Mouse (Mus musculus) midbrain, embryonic 11.5 days (tissue): ENCODE results near the gene Calcr. TPM values are rescaled to one million over a fixed set of nuclear protein-coding genes. Genes with fewer than 3 reads are reported as not detected.
"Not testable (repeated sequence)": the region's sequence is repeated elsewhere in the genome, so short reads cannot be mapped to it uniquely, and the experiment has no call there.

Source experiments
- ATAC-seq: fragments of 200-750 bp; cut with Nextera tagmentation; 2 replicates; pipeline ENCODE4 v1.8.0; 2017; ENCODE audit warnings: moderate TSS enrichment, moderate library complexity; ENCODE audit not compliant: low FRiP score
- DNase-seq: peaks from one replicate; pipeline ENCODE4 v3.0.0; 2015; ENCODE audit warnings: low spot score; ENCODE audit errors: missing footprints
- H3K27ac ChIP-seq: fragments of 300-500 bp; sonication (generic); 2 replicates; pipeline ENCODE4 v1.5.1; 2014; ENCODE audit warnings: low read depth, low read length
- H3K27me3 ChIP-seq: fragments of 300-500 bp; sonication (generic); 2 replicates; pipeline ENCODE4 v1.6.1; 2014; ENCODE audit warnings: mild to moderate bottlenecking, low read length, moderate library complexity, mixed read lengths; ENCODE audit not compliant: control insufficient read depth, insufficient read depth
- H3K36me3 ChIP-seq: fragments of 300-500 bp; sonication (generic); 2 replicates; pipeline ENCODE4 v1.6.1; 2014; ENCODE audit warnings: mild to moderate bottlenecking, low read length, moderate library complexity, mixed read lengths; ENCODE audit not compliant: control insufficient read depth, insufficient read depth
- H3K4me1 ChIP-seq: fragments of 300-500 bp; sonication (generic); 2 replicates; pipeline ENCODE4 v1.6.1; 2014; ENCODE audit warnings: low read length; ENCODE audit not compliant: control insufficient read depth, insufficient read depth
- H3K4me2 ChIP-seq: fragments of 300-500 bp; sonication (generic); 2 replicates; pipeline ENCODE4 v1.6.1; 2014; ENCODE audit warnings: mild to moderate bottlenecking, moderate library complexity
- H3K4me3 ChIP-seq: fragments of 300-500 bp; sonication (generic); 2 replicates; pipeline ENCODE4 v1.5.1; 2014; ENCODE audit warnings: low read depth, low read length
- H3K9ac ChIP-seq: fragments of 300-500 bp; sonication (generic); 2 replicates; pipeline ENCODE4 v1.6.1; 2014; ENCODE audit warnings: low read length
- H3K9me3 ChIP-seq: fragments of 300-500 bp; sonication (generic); 2 replicates; pipeline ENCODE4 v1.6.1; 2016; ENCODE audit warnings: low read length; ENCODE audit not compliant: control insufficient read depth
- WGBS: fragments of 180-500 bp; shearing (Covaris S2); extraction: QIAGEN DNeasy Blood & Tissue Kit; methylation state at CpG from one replicate; pipeline ENCODE4 v1.1.7; 2014; 5-methylcytosine and 5-hydroxymethylcytosine counted together
- microRNA counts: library from miRNA; unstranded; fragments of <30 nt; microRNA quantifications from one replicate; lab custom pipeline; 2015
- microRNA-seq: library from miRNA; unstranded; fragments of <30 nt; microRNA quantifications from one replicate; pipeline ENCODE4, GENCODE M21; 2017
- polyA plus RNA-seq: library from polyadenylated mRNA; unstranded; fragments of >200 nt; fragmentation: Nextera tagmentation; extraction: Ambion mirVana; gene quantifications from 2 replicates; pipeline ENCODE4 v1.2.1, GENCODE M21; 2014

The Calcr gene
- polyA plus RNA-seq, 1 experiment from 2014 or later: 0.82 TPM

GRCm38 (mm10) chr6:3730246-3730867, 34.2 kb downstream of the Calcr start:
- H3K4me3 ChIP-seq: no peak overlapping the region
- ATAC-seq: no peak
- H3K9ac ChIP-seq: no peak overlapping the region
- 83% methylated on average over 4 of the region's 4 CpGs for WGBS
- H3K4me1 ChIP-seq: no peaks in the 10 kb centered on the region
- no peak overlapping the region for H3K4me2 ChIP-seq
- H3K27me3 ChIP-seq: no peaks in the 10 kb centered on the region
- no peak for DNase-seq
- no peaks in the 10 kb centered on the region for H3K36me3 ChIP-seq
- no peaks in the 10 kb centered on the region for H3K9me3 ChIP-seq
- no peak overlapping the region for H3K27ac ChIP-seq

DNA sequence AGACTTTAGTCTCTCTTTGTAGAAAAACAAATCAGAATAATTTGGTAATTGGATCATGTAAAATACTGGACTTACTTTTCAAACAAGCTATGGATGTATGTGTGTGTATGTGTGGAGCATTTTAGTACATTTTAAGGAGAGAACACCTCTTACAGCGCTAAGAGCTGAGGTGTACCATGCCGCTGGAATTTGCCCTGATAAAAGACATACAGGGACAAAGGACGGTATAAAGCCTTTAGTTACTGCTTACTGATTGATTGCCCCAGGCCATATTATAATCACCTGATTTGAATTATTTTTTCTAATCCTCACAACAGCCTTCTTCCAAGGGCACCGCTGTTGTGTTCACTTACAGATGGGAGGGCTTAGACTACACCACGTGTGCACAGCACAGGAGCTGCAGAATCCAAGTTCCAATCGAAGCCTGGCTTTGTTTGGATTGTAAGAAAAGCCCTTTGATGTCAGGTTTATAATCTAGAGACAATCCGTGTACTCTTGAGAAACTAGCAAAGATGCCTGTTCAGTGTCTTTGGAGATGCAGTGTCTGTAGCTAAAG, 76.3 kb downstream of the Calcr start:
- H3K9ac ChIP-seq: no peak overlapping the region
- WGBS: 72% methylated on average over 7 of the region's 7 CpGs

DNA sequence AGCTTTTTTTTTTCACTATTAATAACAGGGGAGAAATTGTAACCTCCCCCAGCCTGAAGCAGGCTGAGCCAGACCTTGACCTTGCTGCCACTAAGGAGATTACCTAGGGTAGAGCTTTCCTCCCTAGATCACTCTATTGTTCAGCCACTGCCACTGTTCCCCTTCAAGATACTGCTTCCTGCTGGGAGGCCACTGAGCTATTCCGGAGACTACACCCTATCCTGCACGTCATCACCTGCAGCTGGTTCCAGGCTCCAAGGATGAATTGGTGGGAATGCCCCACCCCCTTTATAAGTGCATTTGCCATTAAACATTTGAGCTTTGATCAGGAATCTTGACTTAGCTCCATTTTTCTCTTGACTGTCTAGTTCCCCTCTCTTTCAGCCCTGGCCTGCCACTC, 86.2 kb downstream of the Calcr start:
- DNase-seq, H3K27me3 ChIP-seq, H3K9ac ChIP-seq, H3K36me3 ChIP-seq, H3K4me2 ChIP-seq, ATAC-seq, H3K4me1 ChIP-seq, H3K4me3 ChIP-seq, H3K9me3 ChIP-seq: not testable (repeated sequence)
- H3K27ac ChIP-seq: peak overlapping the region; percentile 59
- WGBS: 6% methylated on average over 2 of the region's 2 CpGs

More for the DNA sequence above, 76.3 kb downstream of the Calcr start:
- H3K4me2 ChIP-seq: no peak overlapping the region
- DNase-seq (no peak), ATAC-seq (no peak)
- no peaks in the 10 kb centered on the region for H3K9me3 ChIP-seq
- no peaks in the 10 kb centered on the region for H3K27me3 ChIP-seq
- no peaks in the 10 kb centered on the region for H3K36me3 ChIP-seq
- no peaks in the 10 kb centered on the region for H3K4me1 ChIP-seq
- no peak overlapping the region for H3K4me3 ChIP-seq
- no peak overlapping the region for H3K27ac ChIP-seq

DNA sequence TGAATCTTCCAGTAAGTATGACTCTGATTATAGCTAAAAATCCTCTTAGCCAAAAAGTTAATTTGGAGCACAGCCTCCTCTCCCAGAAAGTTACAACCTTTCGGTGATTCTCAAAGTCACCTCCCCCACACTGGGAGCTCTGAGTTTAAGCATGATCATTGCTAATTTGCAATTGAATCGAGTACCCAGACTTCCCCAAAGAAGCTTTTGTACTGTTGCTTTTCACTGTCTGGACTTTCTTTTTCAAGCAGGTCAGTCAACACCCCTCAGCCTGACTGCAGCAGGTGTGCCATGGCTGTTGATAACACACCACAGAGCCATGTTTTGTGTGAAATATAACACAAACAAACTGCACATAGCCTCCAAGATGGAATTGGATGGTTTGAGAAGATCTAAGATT, 86.7 kb downstream of the Calcr start:
- WGBS: 20% methylated on average over 2 of the region's 2 CpGs
- no peaks in the 10 kb centered on the region for H3K36me3 ChIP-seq
- H3K9me3 ChIP-seq: no peaks in the 10 kb centered on the region
- no peak overlapping the region for H3K9ac ChIP-seq
- no peaks in the 10 kb centered on the region for H3K27me3 ChIP-seq
- no peaks in the 10 kb centered on the region for H3K4me1 ChIP-seq
- ATAC-seq (peak; percentile 74), DNase-seq (peak; percentile 89)
- H3K4me3 ChIP-seq: no peak overlapping the region
- H3K4me2 ChIP-seq: no peak overlapping the region
- H3K27ac ChIP-seq: peak overlapping the region; percentile 59

- not testable (repeated sequence) for H3K36me3 ChIP-seq, H3K9me3 ChIP-seq, H3K4me2 ChIP-seq, H3K4me1 ChIP-seq, H3K27me3 ChIP-seq, H3K27ac ChIP-seq, ATAC-seq, DNase-seq, H3K4me3 ChIP-seq, H3K9ac ChIP-seq
- WGBS: 76% methylated on average over 4 of the region's 4 CpGs
Measured at GRCm38 (mm10) chr6:3671941-3672340, 92.6 kb downstream of the Calcr start.

- H3K27ac ChIP-seq: no peak overlapping the region
- no peak overlapping the region for H3K4me2 ChIP-seq
- H3K9me3 ChIP-seq: no peaks in the 10 kb centered on the region
- no peaks in the 10 kb centered on the region for H3K27me3 ChIP-seq
- H3K4me3 ChIP-seq: no peak overlapping the region
- ATAC-seq: no peak
- H3K9ac ChIP-seq: no peak overlapping the region
- H3K36me3 ChIP-seq: no peaks in the 10 kb centered on the region
- H3K4me1 ChIP-seq: no peaks in the 10 kb centered on the region
- 85% methylated on average over 10 of the region's 10 CpGs for WGBS
- DNase-seq: no peak
Measured at GRCm38 (mm10) chr6:3664147-3664716, 100.3 kb downstream of the Calcr start.

- Histone ChIP-seq H3K4me1 (no peaks in the 10 kb centered on the region), H3K4me2 (no peak overlapping the region), H3K27me3 (no peaks in the 10 kb centered on the region), H3K9ac (no peak overlapping the region), H3K9me3 (no peaks in the 10 kb centered on the region), H3K4me3 (no peak overlapping the region), H3K27ac (no peak overlapping the region), H3K36me3 (no peaks in the 10 kb centered on the region)
- ATAC-seq: no peak
- 95% methylated on average over 4 of the region's 4 CpGs for WGBS
- no peak for DNase-seq
Measured at GRCm38 (mm10) chr6:3658405-3658804, 106.1 kb downstream of the Calcr start.

MicroRNAs encoded within 50 kb of the gene (microRNA counts, 519-probe panel; counts per million panel counts)
- microRNA mmu-miR-489 (lab: Ali Mortazavi, UCI) (not detected), microRNA mmu-miR-653 (lab: Ali Mortazavi, UCI) (not detected)

Small RNA genes within 50 kb of the gene (microRNA-seq; reads per million reads assigned to microRNA genes)
- gene Mir489: not detected
- gene Mir653: 1.9 reads per million, percentile 3 among the genes with 10 or more reads in this experiment

Other genes with a start within 250 kb of the Calcr start
- gene Tfpi2, start 224.2 kb upstream of the Calcr start, polyA plus RNA-seq: 0.28 and 0.68 TPM in 2 replicates
- not detected in 2 replicates for gene Gngt1, start 229.1 kb upstream of the Calcr start, polyA plus RNA-seq
- gene Gng11, start 239.2 kb upstream of the Calcr start, polyA plus RNA-seq: 40.2 and 43.7 TPM in 2 replicates